Mouse (Mus musculus) lung, embryonic 14.5 days (tissue): ENCODE data around the gene Ubr7. TPM values are rescaled to one million over a fixed set of nuclear protein-coding genes. Genes with fewer than 3 reads are reported as not detected.
A peak's percentile ranks its signal among the peaks of the same experiment; 100 is the strongest.

ENCODE experiments used
- ATAC-seq: fragments of 200-750 bp; cut with Nextera tagmentation; 2 replicates; pipeline ENCODE4 v1.8.0; 2017; ENCODE audit warnings: mild to moderate bottlenecking, moderate TSS enrichment, moderate library complexity; ENCODE audit not compliant: insufficient read depth
- DNase-seq: peaks from one replicate; pipeline ENCODE4 v3.0.0-alpha.2; 2015
- H3K27ac ChIP-seq: fragments of 300-500 bp; sonication (generic); 2 replicates; pipeline ENCODE4 v1.5.1; 2014; ENCODE audit warnings: low read depth, mild to moderate bottlenecking, moderate library complexity
- H3K27me3 ChIP-seq: fragments of 300-500 bp; sonication (generic); 2 replicates; pipeline ENCODE4 v1.6.1; 2014; ENCODE audit warnings: low read length, control low read depth; ENCODE audit not compliant: insufficient read depth
- H3K36me3 ChIP-seq: fragments of 300-500 bp; sonication (generic); 2 replicates; pipeline ENCODE4 v1.6.1; 2014; ENCODE audit warnings: control low read depth; ENCODE audit not compliant: insufficient read depth
- H3K4me1 ChIP-seq: fragments of 300-500 bp; sonication (generic); 2 replicates; pipeline ENCODE4 v1.6.1; 2014; ENCODE audit warnings: antibody characterized with exemption, control low read depth; ENCODE audit not compliant: insufficient read depth
- H3K4me2 ChIP-seq: fragments of 300-500 bp; sonication (generic); 2 replicates; pipeline ENCODE4 v1.6.1; 2014; ENCODE audit warnings: mild to moderate bottlenecking
- H3K4me3 ChIP-seq: fragments of 300-500 bp; sonication (generic); 2 replicates; pipeline ENCODE4 v1.5.1; 2014; ENCODE audit warnings: low read depth, low read length
- H3K9ac ChIP-seq: fragments of 300-500 bp; sonication (generic); 2 replicates; pipeline ENCODE4 v1.6.1; 2014
- H3K9me3 ChIP-seq: fragments of 300-500 bp; sonication (generic); 2 replicates; pipeline ENCODE4 v1.6.1; 2016; ENCODE audit warnings: low read depth, low read length, control low read depth
- CTCF ChIP-seq: IDR thresholded peaks from 2 replicates; pipeline ENCODE4 v1.5.1; 2016; ENCODE audit warnings: antibody characterized with exemption, low read depth
- WGBS: fragments of 180-500 bp; shearing (Covaris S2); extraction: QIAGEN DNeasy Blood & Tissue Kit; methylation state at CpG from one replicate; pipeline ENCODE4 v1.1.7; 2014; 5-methylcytosine and 5-hydroxymethylcytosine counted together
- polyA plus RNA-seq: library from polyadenylated mRNA; unstranded; fragments of >200 nt; fragmentation: Nextera tagmentation; extraction: Ambion mirVana; gene quantifications from 2 replicates; pipeline ENCODE4 v1.2.1, GENCODE M21; 2014

Gene Ubr7
- polyA plus RNA-seq, 1 experiment from 2014 or later = 53.2 TPM

- peak within 1 kb of the TSS; percentile 90 for H3K27ac ChIP-seq
- no peaks in the 10 kb centered on the region for H3K9me3 ChIP-seq
- DNase-seq (no peak), ATAC-seq (no peak)
- TF ChIP-seq CTCF = no peak
- H3K4me2 ChIP-seq = peak within 1 kb of the TSS; percentile 93
- under 1% methylated on average over 10 of the region's 10 CpGs for WGBS
- H3K4me3 ChIP-seq = peak within 1 kb of the TSS; percentile 83
- peaks cover 7% of the 10 kb centered on the region for H3K4me1 ChIP-seq
- H3K36me3 ChIP-seq = peaks cover 17% of the 10 kb centered on the region
- no peaks in the 10 kb centered on the region for H3K27me3 ChIP-seq
- H3K9ac ChIP-seq = peak within 1 kb of the TSS; percentile 71
These were observed 613 bp downstream of the Ubr7 start, which contains the start of gene Gm20604 for GRCm38 (mm10) chr12:102758403-102758756. Gene Gm20604, minus strand, starts transcription at chr12:102758672.

GRCm38 (mm10) chr12:102758936-102759335, 1.2 kb downstream of the Ubr7 start:
- Histone ChIP-seq H3K4me2 (peak overlapping the region; percentile 93), H3K36me3 (peaks cover 19% of the 10 kb centered on the region), H3K27ac (0 out of 2 replicates have a peak overlapping the region, but pooled peaks have one; percentile 68), H3K9ac (peak overlapping the region; percentile 71), H3K4me1 (peaks cover 7% of the 10 kb centered on the region), H3K27me3 (no peaks in the 10 kb centered on the region), H3K4me3 (peak overlapping the region; percentile 83), H3K9me3 (no peaks in the 10 kb centered on the region)
- WGBS = 8% methylated on average over 5 of the region's 5 CpGs
- no peak for ATAC-seq
- TF ChIP-seq CTCF = no peak
- no peak for DNase-seq

- peaks cover 40% of the 10 kb centered on the region for H3K36me3 ChIP-seq
- DNase-seq (no peak), ATAC-seq (no peak)
- WGBS = 74% methylated on average over 3 of the region's 3 CpGs
- H3K27ac ChIP-seq = no peak overlapping the region
- peaks cover 7% of the 10 kb centered on the region for H3K4me1 ChIP-seq
- no peak overlapping the region for H3K4me3 ChIP-seq
- H3K27me3 ChIP-seq = no peaks in the 10 kb centered on the region
- TF ChIP-seq CTCF = no peak
- no peaks in the 10 kb centered on the region for H3K9me3 ChIP-seq
- H3K4me2 ChIP-seq = no peak overlapping the region
- H3K9ac ChIP-seq = no peak overlapping the region
These were observed 3.9 kb downstream of the Ubr7 start for GRCm38 (mm10) chr12:102761668-102762067.

GRCm38 (mm10) chr12:102763696-102764095, 5.9 kb downstream of the Ubr7 start:
- ATAC-seq (no peak), DNase-seq (no peak)
- Histone ChIP-seq H3K4me3 (no peak overlapping the region), H3K9me3 (no peaks in the 10 kb centered on the region), H3K9ac (no peak overlapping the region), H3K4me2 (no peak overlapping the region), H3K27ac (no peak overlapping the region), H3K27me3 (no peaks in the 10 kb centered on the region), H3K4me1 (peaks cover 5% of the 10 kb centered on the region), H3K36me3 (peaks cover 59% of the 10 kb centered on the region)
- no peak for TF ChIP-seq CTCF

- no peaks in the 10 kb centered on the region for H3K9me3 ChIP-seq
- TF ChIP-seq CTCF = no peak
- ATAC-seq = no peak
- H3K36me3 ChIP-seq = peaks cover 92% of the 10 kb centered on the region
- H3K27me3 ChIP-seq = no peaks in the 10 kb centered on the region
- H3K4me3 ChIP-seq = no peak overlapping the region
- peak; percentile 16 for DNase-seq
- no peak overlapping the region for H3K4me2 ChIP-seq
- WGBS = 90% methylated on average over 4 of the region's 4 CpGs
- H3K27ac ChIP-seq = no peak overlapping the region
- H3K9ac ChIP-seq = no peak overlapping the region
- no peaks in the 10 kb centered on the region for H3K4me1 ChIP-seq
These were observed 11.2 kb downstream of the Ubr7 start for GRCm38 (mm10) chr12:102769000-102769399.

- TF ChIP-seq CTCF = no peak
- Histone ChIP-seq H3K27me3 (no peaks in the 10 kb centered on the region), H3K9me3 (no peaks in the 10 kb centered on the region), H3K9ac (no peak overlapping the region), H3K27ac (no peak overlapping the region), H3K36me3 (peaks cover 93% of the 10 kb centered on the region), H3K4me2 (no peak overlapping the region), H3K4me3 (no peak overlapping the region), H3K4me1 (no peaks in the 10 kb centered on the region)
- 94% methylated on average over 8 of the region's 8 CpGs for WGBS
- ATAC-seq = no peak
- DNase-seq = no peak
These were observed 13.8 kb downstream of the Ubr7 start for GRCm38 (mm10) chr12:102771601-102772000.

- DNase-seq (no peak), ATAC-seq (no peak)
- Histone ChIP-seq H3K36me3 (peaks cover 89% of the 10 kb centered on the region), H3K4me3 (no peak overlapping the region), H3K9ac (no peak overlapping the region), H3K4me2 (no peak overlapping the region), H3K9me3 (no peaks in the 10 kb centered on the region), H3K27me3 (no peaks in the 10 kb centered on the region), H3K4me1 (no peaks in the 10 kb centered on the region), H3K27ac (no peak overlapping the region)
- TF ChIP-seq CTCF = no peak
- 92% methylated on average over 5 of the region's 5 CpGs for WGBS
These were observed 14.9 kb downstream of the Ubr7 start for GRCm38 (mm10) chr12:102772676-102773075.

- Histone ChIP-seq H3K9ac (no peak overlapping the region), H3K27me3 (no peaks in the 10 kb centered on the region), H3K27ac (no peak overlapping the region), H3K4me1 (no peaks in the 10 kb centered on the region), H3K4me2 (no peak overlapping the region), H3K4me3 (no peak overlapping the region), H3K9me3 (no peaks in the 10 kb centered on the region), H3K36me3 (peaks cover 61% of the 10 kb centered on the region)
- no peak for TF ChIP-seq CTCF
- ATAC-seq = no peak
- no peak for DNase-seq
- 90% methylated on average over 14 of the region's 14 CpGs for WGBS
These were observed 18.3 kb downstream of the Ubr7 start for GRCm38 (mm10) chr12:102776035-102776434.
